Mouse (Mus musculus): ENCODE measurements around the gene Pmepa1.

Gene Pmepa1

GRCm38 (mm10) chr2:173226792-173227191 is 49.5 kb downstream of the Pmepa1 start:
- no peak for DNase-seq (ENCODE audit: low spot score in 2 of 2)

GRCm38 (mm10) chr2:173225906-173226305 is 50.4 kb downstream of the Pmepa1 start:
- no peak for DNase-seq (ENCODE audit: low spot score in 2 of 2)

- no peak for DNase-seq (ENCODE audit: low spot score in 2 of 2)
Measured at GRCm38 (mm10) chr2:173224832-173225231, 51.5 kb downstream of the Pmepa1 start.

- no peak for DNase-seq (ENCODE audit: low spot score in 2 of 2)
Measured at GRCm38 (mm10) chr2:173224097-173224496, 52.2 kb downstream of the Pmepa1 start.

- DNase-seq (ENCODE audit: low spot score in 2 of 2): no peak
Measured at GRCm38 (mm10) chr2:173223496-173223895, 52.8 kb downstream of the Pmepa1 start.

- DNase-seq (ENCODE audit: low spot score in 2 of 2): no peak
Measured at GRCm38 (mm10) chr2:173220754-173221153, 55.6 kb downstream of the Pmepa1 start.

- peak in 1 of 2 experiments; percentile 41 for DNase-seq (ENCODE audit: low spot score in 2 of 2)
Measured at GRCm38 (mm10) chr2:173219256-173219954, 56.9 kb downstream of the Pmepa1 start.

- DNase-seq (ENCODE audit: low spot score in 2 of 2): peak; percentile 71 to 75
Measured at GRCm38 (mm10) chr2:173218416-173219141, 57.8 kb downstream of the Pmepa1 start, which contains the start of gene Zbp1. TSS of gene Zbp1 (minus strand) at chr2:173218923.

GRCm38 (mm10) chr2:173217763-173218258 is 58.5 kb downstream of the Pmepa1 start:
- DNase-seq (ENCODE audit: low spot score in 2 of 2): no peak

GRCm38 (mm10) chr2:173217246-173217645 is 59.1 kb downstream of the Pmepa1 start:
- no peak for DNase-seq (ENCODE audit: low spot score in 2 of 2)

GRCm38 (mm10) chr2:173216840-173217239 is 59.5 kb downstream of the Pmepa1 start:
- DNase-seq (ENCODE audit: low spot score in 2 of 2): no peak

- no peak for DNase-seq (ENCODE audit: low spot score in 2 of 2)
Measured at GRCm38 (mm10) chr2:173212227-173212626, 64.1 kb downstream of the Pmepa1 start.

- DNase-seq (ENCODE audit: low spot score in 2 of 2): no peak
Measured at GRCm38 (mm10) chr2:173209091-173209815, 67.1 kb downstream of the Pmepa1 start.

GRCm38 (mm10) chr2:173207051-173207450 is 69.3 kb downstream of the Pmepa1 start:
- no peak for DNase-seq (ENCODE audit: low spot score in 2 of 2)

GRCm38 (mm10) chr2:173205563-173206099 is 70.7 kb downstream of the Pmepa1 start:
- no peak for DNase-seq (ENCODE audit: low spot score in 2 of 2)

GRCm38 (mm10) chr2:173204671-173205070 is 71.7 kb downstream of the Pmepa1 start:
- no peak for DNase-seq (ENCODE audit: low spot score in 2 of 2)

- no peak for DNase-seq (ENCODE audit: low spot score in 2 of 2)
Measured at GRCm38 (mm10) chr2:173203726-173204125, 72.6 kb downstream of the Pmepa1 start.

GRCm38 (mm10) chr2:173202924-173203689 is 73.2 kb downstream of the Pmepa1 start:
- no peak for DNase-seq (ENCODE audit: low spot score in 2 of 2)

GRCm38 (mm10) chr2:173194796-173195195 is 81.5 kb downstream of the Pmepa1 start:
- no peak for DNase-seq (ENCODE audit: low spot score in 2 of 2)

- no peak for DNase-seq (ENCODE audit: low spot score in 2 of 2)
Measured at GRCm38 (mm10) chr2:173187182-173187855, 89.0 kb downstream of the Pmepa1 start.

Data from natural killer cell, adult 2 months (primary cell).